Mouse (Mus musculus) inflammation-experienced regulatory T-cells, adult 6 months (primary cell): ENCODE results near the gene Psmb2. TPM values are rescaled to one million over a fixed set of nuclear protein-coding genes. Genes with fewer than 3 reads are reported as not detected.

Experiments
- ATAC-seq: one replicate; pipeline ENCODE4 v1.8.0; 2017
- polyA plus RNA-seq, 3 experiments: library from polyadenylated mRNA; unstranded; fragments of 100-300 nt; shearing (Covaris generic); gene quantifications; one replicate each; pipeline ENCODE4 v1.2.1; 2017

The Psmb2 gene
- polyA plus RNA-seq, 3 experiments from 2014 or later, result 279 to 433 (median 354) TPM

GRCm38 (mm10) chr4:126732531-126733380, 55.3 kb downstream of the Psmb2 start:
- ATAC-seq, result no peak

DNA sequence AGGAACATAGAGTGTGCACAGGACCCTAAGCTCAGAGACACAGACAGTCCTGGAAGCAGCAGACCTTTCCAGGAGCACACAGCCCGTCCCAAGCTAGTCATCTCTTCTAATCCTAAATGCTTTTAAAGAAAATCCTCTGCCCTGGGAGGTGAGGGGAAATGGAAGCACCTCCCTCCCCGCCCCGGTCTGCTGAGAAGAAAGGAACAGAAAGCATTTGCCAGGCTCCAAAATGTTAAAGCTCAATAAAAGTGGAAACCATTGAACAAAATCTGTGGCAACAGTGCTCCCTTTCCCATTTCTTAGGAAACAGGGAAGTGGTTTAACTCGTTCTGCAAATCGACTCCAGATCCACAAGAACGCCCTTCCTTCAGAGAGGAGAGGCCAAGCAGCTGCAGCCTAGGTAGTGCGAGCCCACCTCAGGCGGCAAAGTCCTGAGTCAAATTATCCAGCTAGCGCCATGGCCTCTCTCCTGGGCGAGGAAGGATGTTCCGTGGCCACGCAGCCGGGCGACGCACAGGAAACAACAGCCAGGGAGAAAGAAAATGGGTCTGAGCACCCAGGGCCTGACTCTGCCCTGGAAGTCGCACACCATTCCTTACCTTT, 56.7 kb downstream of the Psmb2 start:
- no peak for ATAC-seq

- no peak for ATAC-seq
Observed at GRCm38 (mm10) chr4:126734700-126735381, 57.4 kb downstream of the Psmb2 start.

GRCm38 (mm10) chr4:126735382-126736000, 58.1 kb downstream of the Psmb2 start:
- peak; percentile 37 for ATAC-seq

DNA sequence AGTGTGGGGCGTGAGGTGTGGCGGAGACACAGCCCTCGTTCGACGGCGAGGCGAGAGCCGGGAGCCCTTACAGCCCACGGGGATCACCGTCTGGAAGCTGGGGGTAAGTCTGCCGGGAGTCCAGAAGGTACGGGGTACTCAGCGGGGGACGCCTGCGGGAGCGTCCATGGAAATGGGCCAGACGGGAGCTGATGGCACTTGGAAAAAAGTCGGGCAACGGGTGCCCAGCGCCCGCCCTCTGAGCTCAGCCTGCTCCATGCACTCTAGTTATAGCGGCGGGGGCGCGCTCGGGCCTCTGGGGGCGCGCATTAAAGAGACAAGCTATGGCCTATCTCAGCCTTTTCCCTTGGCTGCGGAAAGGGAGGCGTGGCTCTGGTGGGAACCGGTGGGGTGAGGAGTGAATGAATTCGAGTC, 58.6 kb downstream of the Psmb2 start, which contains the start of gene Tfap2e:
Gene Tfap2e (minus strand): TSS at position 240 of the 414 bp plus-strand sequence.
- no peak for ATAC-seq

DNA sequence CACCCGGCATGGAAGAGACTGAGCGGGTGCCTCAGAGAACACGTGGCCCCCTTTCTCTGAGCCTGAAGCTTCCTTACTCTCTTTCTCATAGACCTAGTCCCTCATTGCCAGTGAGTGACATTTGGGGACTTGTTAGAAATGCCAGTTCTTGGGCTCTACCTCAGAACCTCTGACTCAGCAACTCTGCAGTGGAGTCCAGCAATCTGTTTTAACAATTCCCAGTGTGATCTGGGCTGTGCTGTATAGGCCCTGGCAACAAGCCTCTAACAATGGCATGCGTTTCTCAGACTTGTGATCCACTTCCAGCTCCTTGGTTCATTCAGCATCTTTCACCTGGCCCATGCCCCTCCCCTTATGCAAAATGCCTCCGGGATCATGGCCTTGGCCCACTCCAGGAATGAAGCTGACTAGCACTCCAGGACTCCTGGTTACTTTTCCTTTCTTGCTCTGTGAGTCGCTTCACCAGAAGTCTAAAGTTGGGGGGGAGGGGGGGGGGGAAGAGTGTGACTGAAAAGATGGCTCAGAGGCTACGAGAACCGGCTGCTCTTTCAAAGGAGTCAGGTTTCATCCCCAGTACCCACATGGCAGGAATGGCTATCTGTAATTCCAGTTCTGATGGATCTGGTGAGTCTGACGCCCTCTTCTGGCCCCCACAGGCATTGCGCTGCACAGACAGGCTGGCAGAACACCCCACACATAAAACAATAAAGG, 62.7 kb downstream of the Psmb2 start:
- ATAC-seq, result no peak

DNA sequence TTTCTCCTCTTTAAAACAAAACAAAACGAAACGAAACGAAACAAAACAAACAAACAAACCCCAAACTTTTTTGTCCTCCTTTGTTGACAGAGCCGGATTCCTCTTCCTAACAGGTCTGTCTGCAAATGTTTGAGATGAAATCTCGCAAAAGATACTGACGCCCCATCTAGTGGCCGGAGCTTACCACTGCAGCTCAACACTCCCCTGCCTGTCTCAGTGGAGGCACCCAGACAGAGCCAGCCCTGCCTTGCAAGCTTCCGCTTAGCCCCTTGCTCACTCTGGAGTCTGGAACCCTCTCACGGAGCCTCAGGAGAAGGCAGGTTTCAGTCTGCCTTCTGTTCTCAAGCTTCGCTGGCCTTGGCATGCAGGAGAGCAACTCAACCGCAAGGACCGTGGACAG, 64.0 kb downstream of the Psmb2 start:
- peak; percentile 90 for ATAC-seq

DNA sequence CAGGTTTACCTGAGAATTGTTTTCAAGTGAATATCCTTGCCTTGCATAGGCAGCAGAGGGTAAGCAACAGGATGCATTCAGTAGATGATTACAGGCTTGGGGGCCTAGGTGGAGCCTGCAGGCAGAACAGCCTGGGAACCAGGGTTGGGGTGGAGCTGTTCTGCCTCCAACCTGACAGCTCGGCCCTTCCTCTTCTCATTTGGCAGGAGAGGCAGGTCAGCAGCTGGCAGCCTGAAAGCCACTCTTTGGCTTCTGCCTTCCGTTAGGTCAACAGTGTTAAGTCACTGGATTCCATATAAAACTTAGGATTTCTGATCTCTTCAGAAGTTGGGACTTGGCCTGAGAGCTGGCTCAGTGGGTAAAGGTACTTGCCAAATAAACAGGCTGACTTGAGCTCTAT, 65.5 kb downstream of the Psmb2 start:
- ATAC-seq, result no peak

DNA sequence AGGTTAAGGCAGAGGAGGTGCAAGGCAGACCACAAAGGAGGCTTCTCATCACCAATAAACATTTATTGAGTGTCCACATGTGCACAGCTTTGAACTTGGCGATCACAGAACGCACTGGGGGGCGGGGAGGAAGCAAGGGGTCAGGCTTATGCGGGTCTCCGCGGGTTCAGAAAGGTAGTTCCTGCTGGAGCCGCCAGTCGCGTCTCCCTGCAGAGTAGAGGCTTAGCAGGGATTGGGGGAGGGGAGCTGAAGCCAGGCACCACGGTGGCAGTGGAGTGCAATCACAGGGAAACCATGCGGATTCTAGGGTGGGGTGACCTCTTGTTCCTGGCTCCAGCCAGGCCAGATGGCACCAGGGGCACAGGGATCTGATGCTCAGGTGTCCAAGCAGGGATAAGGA, 66.3 kb downstream of the Psmb2 start:
- no peak for ATAC-seq

DNA sequence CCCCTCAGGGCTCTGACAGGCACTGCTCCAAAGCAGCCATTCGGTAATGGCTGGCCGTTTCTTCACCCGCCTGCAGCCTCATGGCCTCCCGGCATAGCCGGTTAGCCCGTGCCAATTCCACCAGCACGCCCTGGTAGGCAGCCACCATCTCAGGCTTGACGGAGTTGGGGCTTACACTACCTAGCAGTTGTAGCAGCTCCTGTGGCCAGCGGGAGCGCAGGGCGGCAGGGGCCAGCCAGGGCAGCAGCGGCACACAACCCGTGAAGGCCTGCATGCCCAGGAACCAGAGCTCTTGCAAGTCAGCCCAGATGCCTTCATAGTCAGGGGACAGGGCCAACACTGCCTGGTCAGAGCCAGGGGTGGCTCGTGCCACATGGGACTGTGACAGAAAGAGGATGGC, 67.4 kb downstream of the Psmb2 start:
- ATAC-seq, result no peak

DNA sequence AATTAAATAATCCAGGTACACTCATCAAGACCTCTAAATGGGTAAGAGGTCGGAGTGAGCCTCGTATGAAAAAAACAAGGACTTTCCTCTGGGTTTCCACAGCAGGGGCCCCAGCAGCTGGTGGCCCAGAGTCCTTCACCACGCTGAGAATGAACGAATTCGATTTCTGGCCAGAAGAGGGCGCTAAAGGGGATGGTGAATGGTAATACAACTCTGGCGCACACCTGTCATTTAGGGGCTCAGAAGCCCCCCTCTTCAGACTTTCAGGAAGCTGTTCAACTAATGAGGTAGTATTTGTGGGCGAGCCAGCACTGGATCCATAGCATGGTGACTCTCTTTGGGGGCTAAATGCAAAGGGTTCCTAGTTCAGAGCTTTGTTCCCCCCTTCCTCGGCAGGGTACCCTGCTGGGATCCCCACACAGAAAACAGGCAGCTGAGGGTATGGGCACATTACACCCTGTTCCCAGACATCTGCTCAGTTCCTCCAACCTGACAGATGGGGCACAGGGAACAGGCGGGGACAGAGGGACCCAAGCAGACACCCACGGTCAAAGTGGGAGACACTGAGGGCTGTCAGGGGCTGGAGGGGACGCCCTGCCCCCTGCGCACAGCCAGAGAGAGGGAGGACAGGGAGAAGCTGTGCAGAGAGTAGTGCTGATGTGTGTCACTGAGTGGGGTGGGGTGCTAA, 68.2 kb downstream of the Psmb2 start:
- no peak for ATAC-seq

GRCm38 (mm10) chr4:126746194-126746840, 68.9 kb downstream of the Psmb2 start:
- ATAC-seq, result no peak

- ATAC-seq, result no peak
Observed at GRCm38 (mm10) chr4:126748381-126748780, 71.0 kb downstream of the Psmb2 start.

DNA sequence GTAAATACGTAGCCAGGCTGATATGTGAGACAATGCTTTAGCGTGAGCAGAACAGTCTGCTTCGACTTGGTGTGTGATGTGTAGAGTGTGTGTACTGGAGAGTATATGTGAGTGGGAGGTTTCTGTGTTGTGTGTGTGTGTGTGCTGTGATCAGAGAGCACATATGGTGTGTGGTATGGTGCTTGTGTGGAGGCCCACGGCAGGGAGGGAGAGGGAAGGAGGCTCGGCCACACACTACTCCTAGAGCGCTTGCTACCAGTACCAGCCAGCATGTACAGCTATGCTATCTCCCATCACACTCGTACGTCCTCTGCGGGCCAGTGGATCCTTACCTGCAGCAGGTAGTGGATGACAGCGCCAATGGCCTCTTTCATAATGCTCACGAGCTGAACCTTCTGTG, 72.1 kb downstream of the Psmb2 start:
- ATAC-seq, result no peak

DNA sequence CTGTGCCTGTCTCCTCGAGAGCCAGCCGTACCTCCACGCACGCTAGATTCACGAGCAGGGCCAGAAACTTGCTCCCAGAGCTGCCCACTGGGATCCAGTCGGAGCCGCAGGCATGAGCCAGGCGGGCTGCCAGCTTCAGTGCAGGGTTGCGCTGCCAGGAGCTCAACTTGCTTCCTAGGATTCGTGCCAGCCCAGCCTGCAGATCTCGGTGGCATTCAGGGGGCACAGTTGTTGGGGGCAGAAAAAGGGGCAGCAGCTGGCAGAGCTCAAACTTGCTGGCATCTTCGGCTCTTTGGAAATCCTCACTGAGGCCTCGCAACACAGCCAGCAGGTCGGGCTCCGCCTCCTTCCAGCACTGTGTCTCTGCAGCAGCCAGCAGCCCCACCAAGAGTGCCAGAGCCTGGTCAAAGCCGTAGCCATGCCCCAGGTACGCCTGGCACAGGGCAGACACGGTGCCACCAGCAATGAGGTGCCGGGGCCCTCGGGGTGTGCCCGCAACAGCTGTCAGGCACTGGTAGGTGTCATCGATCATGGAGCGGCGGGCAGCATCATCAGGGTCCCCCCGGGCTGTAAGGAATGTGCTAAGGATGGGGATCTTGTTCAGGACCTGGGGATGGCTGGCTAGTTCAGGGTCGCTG, 72.7 kb downstream of the Psmb2 start:
- no peak for ATAC-seq

GRCm38 (mm10) chr4:126750863-126751555, 73.6 kb downstream of the Psmb2 start:
- ATAC-seq, result no peak

DNA sequence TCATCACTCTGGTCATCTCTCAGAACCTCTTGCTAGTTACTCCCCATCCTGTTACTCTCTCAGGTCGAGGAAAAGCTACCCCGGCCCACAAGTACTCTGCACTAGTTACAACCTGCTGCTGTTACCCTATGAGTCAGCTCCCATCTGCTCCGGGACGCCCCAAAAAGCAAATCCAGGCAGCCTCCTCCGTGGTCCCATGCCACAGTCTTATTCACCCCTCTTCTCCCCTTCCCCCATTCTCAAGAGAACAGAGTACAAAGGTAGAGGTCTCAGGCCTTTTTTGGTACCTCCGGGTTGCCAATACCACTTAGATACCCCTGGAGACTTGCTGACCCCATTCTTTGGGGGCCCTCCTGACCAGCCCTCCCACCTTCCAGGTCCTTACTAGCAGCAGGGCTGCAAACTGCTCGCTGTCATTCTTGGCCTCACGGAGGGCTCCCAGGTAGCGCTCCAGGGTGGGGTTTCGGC, 74.2 kb downstream of the Psmb2 start:
- no peak for ATAC-seq

GRCm38 (mm10) chr4:126752024-126752607, 74.7 kb downstream of the Psmb2 start:
- ATAC-seq, result no peak

- no peak for ATAC-seq
Observed at GRCm38 (mm10) chr4:126752608-126753141, 75.2 kb downstream of the Psmb2 start.
